Mouse (Mus musculus) ovary, postnatal 36 days (tissue): ENCODE measurements at regions not wholly inside any gene's neighbourhood (a gene's known extent, or its start where the extent isn't known, plus 50 kb on each side); places are given as distances from the start of the nearest gene placed in this dataset.

ENCODE experiments used
- DNase-seq: peaks from one replicate; pipeline ENCODE4 v3.0.0; 2022; ENCODE audit warnings: low spot score, mixed read lengths

- no peak for DNase-seq
These were observed 154.4 kb upstream of the Gorab start for GRCm38 (mm10) chr1:163557875-163558274.

DNA sequence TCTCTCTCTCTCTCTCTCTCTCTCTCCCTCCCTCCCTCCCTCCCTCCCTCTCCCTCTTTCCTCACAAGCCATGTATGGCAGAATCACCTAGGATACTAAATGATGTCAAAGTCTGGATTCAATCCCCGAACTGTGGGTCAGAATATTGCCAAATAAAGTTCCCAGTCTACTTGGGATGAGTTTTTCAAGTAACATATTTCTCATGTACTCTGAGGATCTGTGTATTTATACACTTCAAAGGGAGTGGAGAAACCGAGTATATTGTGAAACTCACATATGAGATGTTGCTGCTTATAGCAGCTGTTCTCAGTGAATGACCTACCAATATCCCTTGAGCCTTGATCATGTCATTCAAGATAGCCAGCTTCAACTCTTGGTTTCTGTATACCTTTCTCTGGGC is 151.7 kb upstream of the Gorab start:
- no peak for DNase-seq

GRCm38 (mm10) chr1:163538776-163539492 is 135.5 kb upstream of the Gorab start:
- no peak for DNase-seq

DNA sequence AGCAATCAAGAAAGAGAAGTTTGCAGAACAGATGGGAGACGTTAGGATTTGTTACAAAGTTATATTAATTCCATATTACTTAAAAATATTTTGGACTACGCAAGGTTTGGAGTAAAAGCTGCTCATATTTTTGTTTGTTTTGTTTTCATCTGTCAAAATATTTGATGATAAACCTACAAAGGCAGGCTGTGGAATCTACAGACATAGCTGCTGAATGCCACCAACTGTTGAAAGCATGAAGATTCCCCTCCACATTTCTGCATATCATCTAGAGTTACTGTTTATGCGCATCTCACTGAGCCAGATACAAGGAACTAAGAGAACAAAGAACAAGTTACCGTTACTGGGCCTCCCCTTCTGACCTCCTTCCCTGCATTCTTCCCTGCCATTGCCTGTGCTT is 127.1 kb upstream of the Gorab start:
- no peak for DNase-seq

DNA sequence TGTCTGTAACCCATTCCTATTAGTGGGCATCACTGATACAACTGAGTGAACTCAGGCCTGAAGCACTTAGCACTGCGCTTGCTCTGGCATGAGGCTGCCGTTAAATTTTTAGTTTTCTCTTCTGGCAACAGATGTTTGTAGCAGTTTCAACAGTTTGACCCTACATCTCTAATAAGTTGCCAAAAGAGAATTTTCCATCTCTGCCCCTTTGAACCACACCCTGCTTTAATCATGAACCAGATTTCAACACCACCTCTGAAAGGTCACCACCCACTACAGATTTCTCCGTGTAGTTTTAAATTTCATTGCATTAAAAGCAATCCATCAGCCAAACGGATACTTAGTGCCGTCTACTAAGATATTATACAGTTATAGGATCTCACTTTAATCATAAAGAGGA is 114.5 kb upstream of the Gorab start:
- no peak for DNase-seq

GRCm38 (mm10) chr1:163512847-163513246 is 109.4 kb upstream of the Gorab start:
- DNase-seq = no peak

GRCm38 (mm10) chr1:163512008-163512407 is 108.5 kb upstream of the Gorab start:
- no peak for DNase-seq

DNA sequence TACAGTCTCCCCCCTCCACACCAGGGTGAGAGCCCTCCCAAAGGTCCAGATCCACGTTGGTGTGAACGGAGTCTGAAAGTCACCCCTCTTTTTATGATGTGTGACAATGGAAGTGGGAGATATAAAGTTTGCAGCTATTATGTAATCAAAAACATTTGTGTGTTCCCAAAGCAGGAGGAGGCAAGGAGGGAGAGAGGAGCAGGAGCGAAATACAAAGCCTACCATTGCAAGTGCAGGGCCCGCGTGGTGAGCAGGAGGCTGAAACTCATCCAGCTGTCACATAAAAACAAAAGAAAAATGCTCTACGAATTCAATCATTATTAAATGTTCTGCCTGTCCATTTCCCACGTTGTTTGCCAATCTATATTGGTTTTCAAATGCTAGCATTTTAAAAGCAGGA is 101.6 kb upstream of the Gorab start:
- DNase-seq = no peak

GRCm38 (mm10) chr1:163502557-163502956 is 99.1 kb upstream of the Gorab start:
- DNase-seq = no peak

DNA sequence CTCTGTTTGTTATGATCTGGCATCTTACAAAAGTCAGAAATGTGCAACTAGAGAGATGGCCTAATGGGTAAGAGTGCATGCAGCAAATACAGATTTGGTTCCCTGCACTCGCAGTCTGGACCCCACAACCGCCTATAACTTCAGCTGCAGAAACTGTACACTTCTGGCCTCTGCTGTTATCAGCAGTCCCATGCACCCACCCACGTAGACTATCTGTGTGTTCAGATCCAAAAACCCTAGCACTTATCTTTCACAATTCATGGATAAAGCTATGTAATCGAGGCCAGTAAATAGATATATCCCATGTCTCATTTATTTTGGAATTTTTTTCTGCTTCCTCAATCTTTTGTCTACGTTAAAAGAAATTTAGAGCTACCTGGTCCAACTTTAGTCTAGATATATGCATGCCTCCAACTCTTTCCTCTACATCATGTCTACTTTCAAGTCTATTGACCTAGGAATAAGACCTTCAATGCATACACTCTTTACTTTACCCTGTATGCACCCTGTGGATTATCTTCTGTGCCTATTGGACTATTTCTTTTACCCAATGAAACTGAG is 95.0 kb upstream of the Gorab start:
- no peak for DNase-seq

DNA sequence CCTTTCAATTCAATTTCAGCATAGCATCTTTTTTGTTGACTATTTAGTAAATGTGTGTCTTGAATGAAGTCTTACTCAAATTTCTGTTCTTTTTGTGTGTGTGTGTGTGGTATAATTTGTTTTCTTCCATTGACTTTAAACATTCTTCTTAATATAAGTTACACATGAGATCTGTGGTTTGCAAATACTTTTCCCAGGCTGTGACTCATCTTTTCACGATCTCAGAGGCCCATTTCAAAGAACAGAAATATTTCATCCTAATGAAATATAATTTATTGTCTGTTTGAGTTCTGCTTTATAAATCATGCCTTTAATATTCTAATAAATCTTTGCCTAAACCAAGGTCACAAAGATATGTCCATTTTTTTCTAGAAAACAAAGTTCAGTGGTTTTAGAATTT is 92.9 kb upstream of the Gorab start:
- DNase-seq = no peak

- no peak for DNase-seq
These were observed 85.1 kb upstream of the Gorab start for GRCm38 (mm10) chr1:163488532-163488931.

GRCm38 (mm10) chr1:163488109-163488508 is 84.6 kb upstream of the Gorab start:
- no peak for DNase-seq

GRCm38 (mm10) chr1:163483098-163483497 is 79.6 kb upstream of the Gorab start:
- DNase-seq = no peak

GRCm38 (mm10) chr1:163477478-163478167 is 74.2 kb upstream of the Gorab start:
- DNase-seq = no peak

GRCm38 (mm10) chr1:163461194-163461593 is 57.7 kb upstream of the Gorab start:
- DNase-seq = no peak

DNA sequence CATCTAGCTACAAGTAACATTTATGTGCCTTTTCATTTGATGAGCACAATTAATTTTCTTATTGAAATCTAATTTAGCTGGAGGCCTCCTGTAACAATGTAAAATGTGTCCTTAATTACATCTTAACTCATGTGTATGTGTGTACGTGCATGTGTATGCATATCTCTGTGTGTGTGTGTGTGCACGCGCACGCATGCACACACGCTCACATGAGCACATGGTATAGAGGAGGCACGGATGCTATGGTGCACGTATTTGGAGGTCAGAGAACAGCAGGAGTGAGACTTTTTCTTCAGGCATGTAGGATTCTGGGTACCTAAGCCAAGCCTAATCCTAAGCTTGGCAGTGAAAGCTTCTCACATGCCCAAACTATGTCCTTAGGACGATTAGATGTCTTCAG is 52.9 kb upstream of the Gorab start:
- DNase-seq = no peak
